Mouse (Mus musculus) heart, adult 18-20 months (tissue): ENCODE results near the gene Dock7. TPM values are rescaled to one million over a fixed set of nuclear protein-coding genes. Genes with fewer than 3 reads are reported as not detected.

ENCODE experiments used
- DNase-seq, 2 experiments: peaks; one replicate each; pipeline ENCODE4 v3.0.0; 2021 to 2022; ENCODE audit warnings: mixed read lengths in 1 of 2
- total RNA-seq, 2 experiments: library from RNA; stranded (reverse); gene quantifications; 2 replicates each; pipeline ENCODE4 v1.2.3; 2021

Gene Dock7
- total RNA-seq, 2 experiments from 2014 or later = 9.0 to 11.3 TPM

DNA sequence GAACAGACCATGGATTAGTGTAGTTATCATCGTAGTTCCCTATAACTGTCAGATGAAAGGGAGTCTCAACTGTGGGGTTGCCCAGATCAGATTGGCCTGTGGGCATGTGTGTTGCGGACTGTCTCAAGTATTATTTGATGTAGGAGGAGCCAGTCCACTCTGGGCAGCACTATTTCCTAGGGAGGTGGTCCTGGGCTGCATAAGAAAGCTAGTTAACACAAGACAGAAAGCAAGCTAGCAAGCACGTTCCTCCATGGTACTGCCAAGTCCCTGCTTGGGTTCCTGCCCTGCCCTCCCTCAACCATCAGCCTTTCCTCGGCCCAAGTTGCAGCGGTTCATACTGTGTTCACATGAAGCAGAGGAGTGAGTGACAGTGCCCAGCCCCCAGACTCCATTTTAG, 210.5 kb downstream of the Dock7 start:
- no peak for DNase-seq

DNA sequence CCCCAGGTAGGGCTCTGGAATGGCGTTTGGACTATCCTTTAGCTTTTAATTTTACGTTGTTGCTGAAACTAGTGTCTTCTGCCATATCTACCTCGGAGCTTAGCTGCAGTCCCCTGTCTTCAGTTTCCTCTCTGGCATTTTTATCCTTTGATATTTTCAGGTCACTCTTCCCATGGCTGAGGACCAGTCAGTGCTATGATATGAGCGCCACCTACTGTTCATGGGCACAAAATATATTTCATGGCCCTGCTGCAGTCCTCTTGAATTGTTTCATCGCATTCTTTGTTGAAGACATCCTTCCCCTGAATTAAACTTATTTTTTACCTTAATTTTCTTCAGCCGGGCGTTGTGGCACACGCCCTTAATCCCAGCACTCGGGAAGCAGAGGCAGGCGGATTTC, 233.6 kb downstream of the Dock7 start:
- peak; percentile 31 to 67 for DNase-seq

Other genes with a start within 250 kb of the Dock7 start
- 10 to 100 TPM; 15.9 to 16.8 TPM for gene Usp1, start 197.1 kb downstream of the Dock7 start, total RNA-seq
- gene Angptl3, start 90.0 kb downstream of the Dock7 start, total RNA-seq = 1 to 10 TPM; 4.0 to 4.2 TPM
- 1 to 10 TPM; 5.7 to 6.3 TPM for gene Atg4c, start 73.0 kb upstream of the Dock7 start, total RNA-seq
- gene Gm12689, start 175.0 kb upstream of the Dock7 start, total RNA-seq = not detected